ENCODE assay signal across 13 mouse cellular contexts in the genomic region with DNA sequence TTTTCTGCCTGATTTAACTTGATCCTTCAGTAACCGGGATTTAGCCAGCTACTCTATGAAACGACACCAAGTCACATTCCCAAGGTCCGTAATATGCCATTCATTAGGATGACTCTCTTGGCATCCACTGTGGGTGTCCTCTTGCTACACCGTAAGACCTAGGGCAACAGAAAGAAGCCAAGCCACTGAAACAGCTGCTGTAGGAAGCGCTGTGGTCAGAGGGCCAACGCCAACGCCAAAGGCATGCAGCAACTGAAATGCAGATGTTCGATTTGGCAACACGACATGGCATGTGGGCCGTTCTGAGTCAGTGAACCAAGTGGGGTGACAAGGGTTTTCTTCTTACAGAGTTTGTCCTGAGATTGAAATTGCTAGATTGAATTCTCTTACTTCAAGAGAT.
DNase-seq lines count a peak whose midpoint lies in the region; ATAC-seq and TF ChIP-seq lines count a peak whose summit lies in the region.
"Had no signal": no experiment of that assay in that cellular context is flagged by ENCODE, and none has a peak within 500 bp of the region (broad histone marks: within the 10 kb centered on the region; RNA-seq: fewer than 3 reads in every experiment).

No protein-coding gene starts in this region.

- no peak overlapping the region for H3K4me3 ChIP-seq in lung, embryonic 14.5 days (ENCODE audit: low read depth, low read length)
- no peak overlapping the region for H3K4me3 ChIP-seq in midbrain, embryonic 13.5 days (replicated peaks)
- H3K4me3 ChIP-seq: stomach, embryonic 15.5 days had no signal

- no peak overlapping the region for H3K9ac ChIP-seq in lung, embryonic 14.5 days
- no peak overlapping the region for H3K9ac ChIP-seq in midbrain, embryonic 13.5 days (replicated peaks)
- H3K9ac ChIP-seq: stomach, embryonic 15.5 days had no signal

- DNase-seq in lung, embryonic 14.5 days, result peak; percentile 43
- no peak for DNase-seq in lung, postnatal 25 days (ENCODE audit: low spot score)
- DNase-seq in NIH3T3 (ENCODE audit: low read depth), result peak; percentile 87
- peak; percentile 35 for DNase-seq in gastrocnemius, adult 18-20 months (ENCODE audit: low spot score)
- peak; percentile 6 to 25 for DNase-seq in heart, postnatal 36 days
- DNase-seq in frontal cortex, postnatal 14 days (ENCODE audit: low spot score in 2 of 2), result no peak
- DNase-seq: cerebellum, adult 11-12 months; kidney, adult 9 months; midbrain, embryonic 14.5 days; right cerebral cortex, postnatal 4 days had no signal

- no peaks in the 10 kb centered on the region for H3K4me1 ChIP-seq in lung, embryonic 14.5 days (ENCODE audit: insufficient read depth)
- H3K4me1 ChIP-seq in midbrain, embryonic 13.5 days (replicated peaks), result no peaks in the 10 kb centered on the region
- H3K4me1 ChIP-seq: stomach, embryonic 15.5 days had no signal

- no peak overlapping the region for H3K4me2 ChIP-seq in lung, embryonic 14.5 days
- no peak overlapping the region for H3K4me2 ChIP-seq in midbrain, embryonic 13.5 days (replicated peaks)
- H3K4me2 ChIP-seq: liver, embryonic 11.5 days; stomach, embryonic 15.5 days had no signal

- H3K27me3 ChIP-seq in lung, embryonic 14.5 days (ENCODE audit: insufficient read depth, low read length), result no peaks in the 10 kb centered on the region
- H3K27me3 ChIP-seq in midbrain, embryonic 13.5 days, result no peaks in the 10 kb centered on the region
- H3K27me3 ChIP-seq: stomach, embryonic 15.5 days had no signal

- H3K36me3 ChIP-seq in lung, embryonic 14.5 days (ENCODE audit: insufficient read depth), result no peaks in the 10 kb centered on the region
- no peaks in the 10 kb centered on the region for H3K36me3 ChIP-seq in midbrain, embryonic 13.5 days
- H3K36me3 ChIP-seq: stomach, embryonic 15.5 days had no signal

- no peak for TF ChIP-seq CTCF in lung, embryonic 14.5 days (IDR thresholded peaks at IDR 0.05; ENCODE audit: low read depth)

- H3K9me3 ChIP-seq in lung, embryonic 14.5 days (ENCODE audit: low read depth, low read length), result no peaks in the 10 kb centered on the region
- no peaks in the 10 kb centered on the region for H3K9me3 ChIP-seq in midbrain, embryonic 13.5 days
- H3K9me3 ChIP-seq: stomach, embryonic 15.5 days had no signal

- no peak for ATAC-seq in lung, embryonic 14.5 days (ENCODE audit: insufficient read depth)
- no peak for ATAC-seq in midbrain, embryonic 13.5 days

- WGBS in lung, embryonic 14.5 days, result 66% methylated on average over 10 of the region's 10 CpGs
- 70% methylated on average over 10 of the region's 10 CpGs for WGBS in midbrain, embryonic 13.5 days

- intact Hi-C loops in heart, postnatal 36 days (cut with DNase I), result no loop called here

- no peak overlapping the region for H3K27ac ChIP-seq in lung, embryonic 14.5 days (ENCODE audit: low read depth)
- no peak overlapping the region for H3K27ac ChIP-seq in midbrain, embryonic 13.5 days
- H3K27ac ChIP-seq: stomach, embryonic 15.5 days had no signal

Comparison
In these comparisons a context has a peak if more than half of its experiments do, and no peak if none do; other contexts are left out.
1. DNase-seq: peak in lung, embryonic 14.5 days (single experiment), NIH3T3 (single experiment), gastrocnemius, adult 18-20 months (single experiment) and heart, postnatal 36 days (2 of 2); none in lung, postnatal 25 days (single experiment) and frontal cortex, postnatal 14 days (0 of 2).